Mouse (Mus musculus) brain, embryonic 18.5 days (tissue): ENCODE data around the gene Enthd1.

ENCODE experiments used
- DNase-seq: peaks from one replicate; pipeline ENCODE4 v3.0.0-alpha.2; 2012; ENCODE audit warnings: low read depth, low spot score

Enthd1 gene

GRCm38 (mm10) chr15:80410661-80411060, 154.3 kb downstream of the Enthd1 start:
- DNase-seq, result no peak

GRCm38 (mm10) chr15:80407873-80408272, 157.1 kb downstream of the Enthd1 start:
- no peak for DNase-seq
